Mouse (Mus musculus): ENCODE measurements around the gene Bves. TPM values are rescaled to one million over a fixed set of nuclear protein-coding genes. Genes with fewer than 3 reads are reported as not detected.

Gene Bves
- polyA plus RNA-seq, 1 experiment, result 0.28 TPM

- H3K27ac ChIP-seq (ENCODE audit: control insufficient read depth, insufficient read depth, low read depth, low read length), result no peak overlapping the region
- H3K4me1 ChIP-seq (ENCODE audit: control insufficient read depth, insufficient read depth, low read length), result no peaks in the 10 kb centered on the region
- TF ChIP-seq POLR2A (IDR thresholded peaks at IDR 0.05; ENCODE audit: control insufficient read depth, low read depth, low read length), result no peak
- TF ChIP-seq CTCF (IDR thresholded peaks at IDR 0.05; ENCODE audit: control insufficient read depth, insufficient read depth, insufficient replicate concordance, low read depth, low read length), result no peak
- H3K27me3 ChIP-seq (ENCODE audit: control insufficient read depth, insufficient read depth, low read length), result no peaks in the 10 kb centered on the region
- H3K36me3 ChIP-seq (ENCODE audit: control insufficient read depth, insufficient read depth, low read length), result no peaks in the 10 kb centered on the region
- H3K4me3 ChIP-seq (ENCODE audit: control insufficient read depth, low read depth, low read length), result no peak overlapping the region
Observed at GRCm38 (mm10) chr10:45299509-45299908, 36.1 kb upstream of the Bves start.

GRCm38 (mm10) chr10:45303315-45304036 lies 32.1 kb upstream of the Bves start:
- Histone ChIP-seq H3K4me1 (ENCODE audit: control insufficient read depth, insufficient read depth, low read length) (no peaks in the 10 kb centered on the region), H3K27ac (ENCODE audit: control insufficient read depth, insufficient read depth, low read depth, low read length) (no peak overlapping the region)
- TF ChIP-seq CTCF (IDR thresholded peaks at IDR 0.05; ENCODE audit: control insufficient read depth, insufficient read depth, insufficient replicate concordance, low read depth, low read length) (no peak), POLR2A (IDR thresholded peaks at IDR 0.05; ENCODE audit: control insufficient read depth, low read depth, low read length) (no peak)

DNA sequence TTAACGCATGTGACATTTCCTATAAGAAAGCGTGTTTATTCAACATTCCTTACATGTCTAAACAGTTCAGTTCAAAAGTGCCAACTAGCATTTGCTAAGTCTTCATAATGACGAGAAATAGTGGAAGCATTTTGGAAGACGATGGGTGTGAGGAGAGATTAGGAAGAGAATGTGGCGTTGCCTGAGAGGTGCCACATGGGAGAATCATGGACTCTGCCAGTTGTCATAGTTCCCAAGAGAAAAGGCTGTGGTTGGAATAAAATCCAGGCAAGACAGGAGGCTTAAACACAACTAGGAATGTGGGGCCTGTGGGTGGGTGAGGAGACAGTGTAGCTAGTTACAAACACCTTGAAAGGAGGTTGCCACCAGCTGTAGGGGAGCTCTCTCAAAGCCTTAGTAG lies 30.4 kb upstream of the Bves start:
- TF ChIP-seq POLR2A (IDR thresholded peaks at IDR 0.05; ENCODE audit: control insufficient read depth, low read depth, low read length) (no peak), CTCF (IDR thresholded peaks at IDR 0.05; ENCODE audit: control insufficient read depth, insufficient read depth, insufficient replicate concordance, low read depth, low read length) (no peak)
- H3K4me1 ChIP-seq (ENCODE audit: control insufficient read depth, insufficient read depth, low read length), result no peaks in the 10 kb centered on the region
- no peak overlapping the region for H3K27ac ChIP-seq (ENCODE audit: control insufficient read depth, insufficient read depth, low read depth, low read length)
- no peak overlapping the region for H3K4me3 ChIP-seq (ENCODE audit: control insufficient read depth, low read depth, low read length)
- no peaks in the 10 kb centered on the region for H3K27me3 ChIP-seq (ENCODE audit: control insufficient read depth, insufficient read depth, low read length)
- H3K36me3 ChIP-seq (ENCODE audit: control insufficient read depth, insufficient read depth, low read length), result no peaks in the 10 kb centered on the region

More at GRCm38 (mm10) chr10:45303315-45304036, 32.1 kb upstream of the Bves start:
- H3K27me3 ChIP-seq (ENCODE audit: control insufficient read depth, insufficient read depth, low read length), result no peaks in the 10 kb centered on the region
- no peaks in the 10 kb centered on the region for H3K36me3 ChIP-seq (ENCODE audit: control insufficient read depth, insufficient read depth, low read length)
- no peak overlapping the region for H3K4me3 ChIP-seq (ENCODE audit: control insufficient read depth, low read depth, low read length)

DNA sequence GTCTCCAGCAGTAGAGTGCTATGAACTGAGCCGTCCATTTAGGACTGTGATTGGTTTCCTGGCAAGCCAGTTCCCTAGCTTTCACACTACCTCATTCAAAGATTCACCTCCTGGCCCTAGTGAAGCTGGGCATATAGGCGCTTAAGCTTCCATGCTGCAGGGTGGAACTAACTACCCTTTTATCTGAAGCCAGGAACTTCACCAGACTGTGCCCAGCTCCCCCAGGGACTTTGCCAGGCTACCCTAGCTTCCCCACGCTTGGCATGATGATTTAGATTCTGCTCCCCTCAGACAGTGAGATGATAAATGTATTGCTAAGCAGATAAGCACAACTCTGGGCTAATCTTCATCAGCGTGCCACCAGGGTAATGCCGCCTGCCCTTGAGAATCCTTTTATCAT lies 24.4 kb upstream of the Bves start:
- Histone ChIP-seq H3K36me3 (ENCODE audit: control insufficient read depth, insufficient read depth, low read length) (no peaks in the 10 kb centered on the region), H3K27me3 (ENCODE audit: control insufficient read depth, insufficient read depth, low read length) (no peaks in the 10 kb centered on the region), H3K4me3 (ENCODE audit: control insufficient read depth, low read depth, low read length) (no peak overlapping the region), H3K27ac (ENCODE audit: control insufficient read depth, insufficient read depth, low read depth, low read length) (no peak overlapping the region), H3K4me1 (ENCODE audit: control insufficient read depth, insufficient read depth, low read length) (no peaks in the 10 kb centered on the region; the same call in 1 of the 2 replicates)
- TF ChIP-seq CTCF (IDR thresholded peaks at IDR 0.05; ENCODE audit: control insufficient read depth, insufficient read depth, insufficient replicate concordance, low read depth, low read length), result no peak
- no peak for TF ChIP-seq POLR2A (IDR thresholded peaks at IDR 0.05; ENCODE audit: control insufficient read depth, low read depth, low read length)

DNA sequence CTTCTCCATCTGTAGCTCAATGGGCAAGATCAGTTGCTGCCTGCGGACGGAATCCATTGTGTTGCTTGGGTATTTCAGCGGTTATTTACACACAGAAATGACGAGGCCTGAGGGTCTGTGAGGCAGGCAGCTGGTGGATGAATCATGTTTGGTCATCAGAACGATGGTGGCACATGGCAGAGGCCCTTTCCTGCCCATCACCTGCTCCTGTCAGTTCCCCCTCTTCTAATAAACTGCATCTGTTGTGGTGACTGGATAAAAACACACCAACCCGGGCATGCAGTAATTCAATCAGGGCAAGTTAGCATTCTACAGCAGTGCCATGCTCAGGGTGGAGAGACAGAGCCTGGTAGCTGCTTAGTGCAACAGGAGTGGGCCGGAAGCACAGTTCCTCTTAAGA lies 23.9 kb upstream of the Bves start:
- H3K27ac ChIP-seq (ENCODE audit: control insufficient read depth, insufficient read depth, low read depth, low read length), result no peak overlapping the region
- H3K36me3 ChIP-seq (ENCODE audit: control insufficient read depth, insufficient read depth, low read length), result no peaks in the 10 kb centered on the region
- no peaks in the 10 kb centered on the region; the same call in 1 of the 2 replicates for H3K4me1 ChIP-seq (ENCODE audit: control insufficient read depth, insufficient read depth, low read length)
- no peak overlapping the region for H3K4me3 ChIP-seq (ENCODE audit: control insufficient read depth, low read depth, low read length)
- no peaks in the 10 kb centered on the region for H3K27me3 ChIP-seq (ENCODE audit: control insufficient read depth, insufficient read depth, low read length)
- no peak for TF ChIP-seq POLR2A (IDR thresholded peaks at IDR 0.05; ENCODE audit: control insufficient read depth, low read depth, low read length)

- Histone ChIP-seq H3K27me3 (ENCODE audit: control insufficient read depth, insufficient read depth, low read length) (no peaks in the 10 kb centered on the region), H3K36me3 (ENCODE audit: control insufficient read depth, insufficient read depth, low read length) (no peaks in the 10 kb centered on the region), H3K27ac (ENCODE audit: control insufficient read depth, insufficient read depth, low read depth, low read length) (no peak overlapping the region), H3K4me3 (ENCODE audit: control insufficient read depth, low read depth, low read length) (no peak overlapping the region; the same call in 1 of the 2 replicates), H3K4me1 (ENCODE audit: control insufficient read depth, insufficient read depth, low read length) (no peaks in the 10 kb centered on the region; the same call in 1 of the 2 replicates)
- TF ChIP-seq CTCF (IDR thresholded peaks at IDR 0.05; ENCODE audit: control insufficient read depth, insufficient read depth, insufficient replicate concordance, low read depth, low read length), result no peak
- TF ChIP-seq POLR2A (IDR thresholded peaks at IDR 0.05; ENCODE audit: control insufficient read depth, low read depth, low read length), result no peak
Observed at GRCm38 (mm10) chr10:45314865-45315264, 20.7 kb upstream of the Bves start.

DNA sequence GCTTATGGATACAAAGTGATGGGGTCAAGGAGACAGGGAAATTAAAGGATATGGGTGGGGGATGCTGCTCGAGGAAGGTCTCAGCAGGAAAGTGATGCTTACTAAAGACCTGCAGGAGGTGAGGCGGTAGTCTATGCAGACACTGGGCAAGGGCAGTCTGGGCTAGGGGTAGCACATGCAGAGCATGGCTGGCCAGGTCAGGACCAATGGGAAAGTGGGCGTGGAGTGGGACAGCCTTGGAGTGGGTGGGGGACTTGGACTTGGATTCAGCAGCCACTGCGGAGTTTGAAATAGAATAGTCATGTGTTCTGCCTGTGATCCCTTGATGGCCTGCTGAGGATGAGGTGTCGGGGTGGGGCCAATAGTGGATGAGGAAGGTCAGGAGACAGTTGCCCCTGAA lies 16.6 kb upstream of the Bves start:
- Histone ChIP-seq H3K36me3 (ENCODE audit: control insufficient read depth, insufficient read depth, low read length) (no peaks in the 10 kb centered on the region), H3K27me3 (ENCODE audit: control insufficient read depth, insufficient read depth, low read length) (no peaks in the 10 kb centered on the region), H3K4me1 (ENCODE audit: control insufficient read depth, insufficient read depth, low read length) (no peaks in the 10 kb centered on the region; the same call in 1 of the 2 replicates), H3K27ac (ENCODE audit: control insufficient read depth, insufficient read depth, low read depth, low read length) (no peak overlapping the region), H3K4me3 (ENCODE audit: control insufficient read depth, low read depth, low read length) (no peak overlapping the region)
- TF ChIP-seq POLR2A (IDR thresholded peaks at IDR 0.05; ENCODE audit: control insufficient read depth, low read depth, low read length), result no peak
